Comparison of ENCODE assay signal across 8 mouse cellular contexts in the genomic region with DNA sequence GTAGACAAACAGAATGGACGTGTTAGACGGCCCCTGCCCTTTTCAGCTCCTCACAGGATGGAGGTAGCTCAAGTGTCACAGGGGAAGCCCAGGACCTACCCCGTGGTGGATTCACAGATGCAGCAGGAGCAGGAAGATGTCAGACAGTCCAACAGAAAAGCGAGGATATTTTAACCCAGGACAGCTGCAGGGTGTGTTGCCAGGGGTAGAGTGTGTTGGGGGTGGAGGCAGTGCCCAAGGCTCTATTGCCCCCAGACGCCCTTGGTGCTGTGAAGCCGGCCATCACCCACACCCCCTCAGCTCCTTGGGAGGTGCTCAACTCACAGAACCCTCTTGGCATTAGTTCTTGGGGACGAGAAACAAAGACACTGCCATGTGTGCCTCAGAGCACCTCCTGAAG. TPM values are rescaled to one million over a fixed set of nuclear protein-coding genes. Genes with fewer than 3 reads are reported as not detected.
DNase-seq lines count a peak whose midpoint lies in the region; ATAC-seq and TF ChIP-seq lines count a peak whose summit lies in the region.
"Had no signal": no experiment of that assay in that cellular context is flagged by ENCODE, and none has a peak within 500 bp of the region (broad histone marks: within the 10 kb centered on the region; RNA-seq: fewer than 3 reads in every experiment).

No protein-coding gene starts in this region.

- H3K27me3 ChIP-seq in lung, embryonic 14.5 days (ENCODE audit: insufficient read depth, low read length), result no peaks in the 10 kb centered on the region
- H3K27me3 ChIP-seq in forebrain, embryonic 12.5 days, result no peaks in the 10 kb centered on the region
- H3K27me3 ChIP-seq in intestine, embryonic 14.5 days (replicated peaks; ENCODE audit: control insufficient read depth, insufficient read depth, low read length), result no peaks in the 10 kb centered on the region
- H3K27me3 ChIP-seq in neural tube, embryonic 13.5 days, result no peaks in the 10 kb centered on the region

- no peaks in the 10 kb centered on the region for H3K36me3 ChIP-seq in lung, embryonic 14.5 days (ENCODE audit: insufficient read depth)
- no peaks in the 10 kb centered on the region for H3K36me3 ChIP-seq in forebrain, embryonic 12.5 days (replicated peaks)
- no peaks in the 10 kb centered on the region for H3K36me3 ChIP-seq in intestine, embryonic 14.5 days (ENCODE audit: control insufficient read depth, insufficient read depth, low read length)
- H3K36me3 ChIP-seq in neural tube, embryonic 13.5 days, result no peaks in the 10 kb centered on the region

- no peak for TF ChIP-seq POLR2A in lung, adult 2 months (IDR thresholded peaks at IDR 0.05; ENCODE audit: borderline replicate concordance, extremely low read depth, low read depth, low read length)

- peak overlapping the region; percentile 50 for H3K4me2 ChIP-seq in lung, embryonic 14.5 days
- peak overlapping the region; percentile 37 for H3K4me2 ChIP-seq in forebrain, embryonic 12.5 days
- peak overlapping the region; percentile 45 for H3K4me2 ChIP-seq in intestine, embryonic 14.5 days (ENCODE audit: low read length)
- peak overlapping the region; percentile 27 for H3K4me2 ChIP-seq in neural tube, embryonic 13.5 days

- H3K27ac ChIP-seq in lung, embryonic 14.5 days (ENCODE audit: low read depth), result no peak overlapping the region
- peak overlapping the region; percentile 65 for H3K27ac ChIP-seq in forebrain, embryonic 12.5 days
- H3K27ac ChIP-seq in intestine, embryonic 14.5 days (ENCODE audit: low read depth), result no peak overlapping the region
- no peak overlapping the region for H3K27ac ChIP-seq in neural tube, embryonic 13.5 days (replicated peaks)

- TF ChIP-seq CTCF in lung, embryonic 14.5 days (IDR thresholded peaks at IDR 0.05; ENCODE audit: low read depth), result no peak
- TF ChIP-seq CTCF in lung, adult 2 months (IDR thresholded peaks at IDR 0.05; ENCODE audit: insufficient read depth, low read length), result no peak

- no peak for DNase-seq in lung, embryonic 14.5 days
- no peak for DNase-seq in lung, adult 2 months
- no peak for DNase-seq in intestine, embryonic 14.5 days (ENCODE audit: low spot score)
- no peak for DNase-seq in thymus, postnatal 4 days
- DNase-seq in left cerebral cortex, adult 18-20 months (ENCODE audit: low spot score in 2 of 2), result no peak
- DNase-seq: thymus, adult 2 months had no signal

- H3K4me1 ChIP-seq in lung, embryonic 14.5 days (ENCODE audit: insufficient read depth), result no peaks in the 10 kb centered on the region; the same call in 1 of the 2 replicates
- H3K4me1 ChIP-seq in lung, adult 2 months (ENCODE audit: control insufficient read depth, insufficient read depth, low read length), result no peaks in the 10 kb centered on the region
- H3K4me1 ChIP-seq in forebrain, embryonic 12.5 days, result peaks cover 27% of the 10 kb centered on the region
- peaks cover 11% of the 10 kb centered on the region for H3K4me1 ChIP-seq in intestine, embryonic 14.5 days (replicated peaks; ENCODE audit: control insufficient read depth, insufficient read depth, low read length)
- H3K4me1 ChIP-seq in neural tube, embryonic 13.5 days (replicated peaks), result peaks cover 27% of the 10 kb centered on the region

- H3K4me3 ChIP-seq in lung, embryonic 14.5 days (ENCODE audit: low read depth, low read length), result no peak overlapping the region
- H3K4me3 ChIP-seq in lung, adult 2 months (replicated peaks; ENCODE audit: extremely low read depth, low read depth, low read length), result no peak overlapping the region
- no peak overlapping the region for H3K4me3 ChIP-seq in forebrain, embryonic 12.5 days (replicated peaks)
- no peak overlapping the region for H3K4me3 ChIP-seq in intestine, embryonic 14.5 days (ENCODE audit: low read depth, low read length)
- no peak overlapping the region for H3K4me3 ChIP-seq in neural tube, embryonic 13.5 days

- ATAC-seq in lung, embryonic 14.5 days (ENCODE audit: insufficient read depth), result peak; percentile 12; the same call in 1 of the 2 replicates
- ATAC-seq in forebrain, embryonic 12.5 days (ENCODE audit: low FRiP score), result peak; percentile 52
- ATAC-seq in intestine, embryonic 14.5 days (replicated peaks; ENCODE audit: low FRiP score, low TSS enrichment, low read depth), result peak; percentile 28
- ATAC-seq in neural tube, embryonic 13.5 days (ENCODE audit: low read depth), result no peak

- WGBS in lung, embryonic 14.5 days, result 21% methylated on average over 7 of the region's 7 CpGs
- 26% methylated on average over 7 of the region's 7 CpGs for WGBS in lung, adult 2 months
- 18% methylated on average over 7 of the region's 7 CpGs for WGBS in forebrain, embryonic 12.5 days
- WGBS in intestine, embryonic 14.5 days, result 25% methylated on average over 7 of the region's 7 CpGs
- WGBS in neural tube, embryonic 13.5 days, result 31% methylated on average over 7 of the region's 7 CpGs

- H3K9ac ChIP-seq in lung, embryonic 14.5 days, result 0 out of 2 replicates have a peak overlapping the region, but pooled peaks have one; percentile 6
- no peak overlapping the region for H3K9ac ChIP-seq in forebrain, embryonic 12.5 days
- H3K9ac ChIP-seq in intestine, embryonic 14.5 days (ENCODE audit: low read length), result no peak overlapping the region
- H3K9ac ChIP-seq in neural tube, embryonic 13.5 days, result 0 out of 2 replicates have a peak overlapping the region, but pooled peaks have one; percentile 52

- no peaks in the 10 kb centered on the region for H3K9me3 ChIP-seq in lung, embryonic 14.5 days (ENCODE audit: low read depth, low read length)
- no peaks in the 10 kb centered on the region for H3K9me3 ChIP-seq in forebrain, embryonic 12.5 days
- no peaks in the 10 kb centered on the region for H3K9me3 ChIP-seq in intestine, embryonic 14.5 days (ENCODE audit: control insufficient read depth, low read length)
- no peaks in the 10 kb centered on the region for H3K9me3 ChIP-seq in neural tube, embryonic 13.5 days

RNA-seq across cellular contexts. Expression of a gene that starts 40.8 kb away (rescaled TPM):
- polyA plus RNA-seq in lung, embryonic 14.5 days (2014; fragmentation: Nextera tagmentation; extraction: Ambion mirVana), result 36.3 and 42.4 TPM in 2 replicates
- polyA plus RNA-seq in lung, adult 2 months (2012; rRNA removed), result 23.4 and 23.6 TPM in 2 replicates
- polyA plus RNA-seq in forebrain, embryonic 12.5 days (2016; fragmentation: Nextera tagmentation; extraction: Ambion mirVana), result 124 and 160 TPM in 2 replicates
- polyA plus RNA-seq in intestine, embryonic 14.5 days (2014; fragmentation: Nextera tagmentation; extraction: Ambion mirVana), result 46.3 and 47.9 TPM in 2 replicates
- 59.4 and 64.3 TPM in 2 replicates for polyA plus RNA-seq in neural tube, embryonic 13.5 days (2015; fragmentation: Nextera tagmentation; extraction: Ambion mirVana)
- total RNA-seq in left cerebral cortex, adult 18-20 months (2021), result 10 to 100 TPM; 81.6 to 86.5 TPM

Comparison
In these comparisons a context has a peak if more than half of its experiments do, and no peak if none do; other contexts are left out.
1. H3K9ac ChIP-seq: peak in lung, embryonic 14.5 days (single experiment) and neural tube, embryonic 13.5 days (single experiment); none in forebrain, embryonic 12.5 days (single experiment) and intestine, embryonic 14.5 days (single experiment).
2. Peak in every context shown above with its lines, with median percentiles within 50 percentile points of each other: H3K4me2 ChIP-seq.